Mouse (Mus musculus): ENCODE measurements at regions not wholly inside any gene's neighbourhood (a gene's known extent, or its start where the extent isn't known, plus 50 kb on each side); places are given as distances from the start of the nearest gene placed in this dataset.

- no peak for DNase-seq (ENCODE audit: low read depth)
Measured at GRCm38 (mm10) chr10:44723845-44724244, 195.5 kb upstream of the Prdm1 start.

GRCm38 (mm10) chr10:44723321-44723720, 195.0 kb upstream of the Prdm1 start:
- no peak for DNase-seq (ENCODE audit: low read depth)

GRCm38 (mm10) chr10:44721670-44722069, 193.4 kb upstream of the Prdm1 start:
- DNase-seq (ENCODE audit: low read depth) = no peak

- no peak for DNase-seq (ENCODE audit: low read depth)
Measured at GRCm38 (mm10) chr10:44716612-44717011, 188.3 kb upstream of the Prdm1 start.

- DNase-seq (ENCODE audit: low read depth) = no peak
Measured at GRCm38 (mm10) chr10:44715902-44716301, 187.6 kb upstream of the Prdm1 start.

- no peak for DNase-seq (ENCODE audit: low read depth)
Measured at GRCm38 (mm10) chr10:44708830-44709229, 180.5 kb upstream of the Prdm1 start.

GRCm38 (mm10) chr10:44704143-44704542, 175.8 kb upstream of the Prdm1 start:
- DNase-seq (ENCODE audit: low read depth) = no peak

- DNase-seq (ENCODE audit: low read depth) = no peak
Measured at GRCm38 (mm10) chr10:44702108-44702507, 173.8 kb upstream of the Prdm1 start.

- no peak for DNase-seq (ENCODE audit: low read depth)
Measured at GRCm38 (mm10) chr10:44699988-44700537, 171.8 kb upstream of the Prdm1 start.

- no peak for DNase-seq (ENCODE audit: low read depth)
Measured at GRCm38 (mm10) chr10:44697966-44698365, 169.7 kb upstream of the Prdm1 start.

- DNase-seq (ENCODE audit: low read depth) = no peak
Measured at GRCm38 (mm10) chr10:44696973-44697372, 168.7 kb upstream of the Prdm1 start.

- no peak for DNase-seq (ENCODE audit: low read depth)
Measured at GRCm38 (mm10) chr10:44691590-44692327, 163.5 kb upstream of the Prdm1 start.

- DNase-seq (ENCODE audit: low read depth) = no peak
Measured at GRCm38 (mm10) chr10:44688555-44688954, 160.3 kb upstream of the Prdm1 start.

- DNase-seq (ENCODE audit: low read depth) = no peak
Measured at GRCm38 (mm10) chr10:44686055-44686454, 157.8 kb upstream of the Prdm1 start.

GRCm38 (mm10) chr10:44685215-44685614, 156.9 kb upstream of the Prdm1 start:
- no peak for DNase-seq (ENCODE audit: low read depth)

- no peak for DNase-seq (ENCODE audit: low read depth)
Measured at GRCm38 (mm10) chr10:44676506-44676905, 148.2 kb upstream of the Prdm1 start.

GRCm38 (mm10) chr10:44665509-44666144, 137.3 kb upstream of the Prdm1 start:
- no peak for DNase-seq (ENCODE audit: low read depth)

GRCm38 (mm10) chr10:44659499-44659898, 131.2 kb upstream of the Prdm1 start:
- no peak for DNase-seq (ENCODE audit: low read depth)

GRCm38 (mm10) chr10:44653761-44654160, 125.5 kb upstream of the Prdm1 start:
- no peak for DNase-seq (ENCODE audit: low read depth)

- no peak for DNase-seq (ENCODE audit: low read depth)
Measured at GRCm38 (mm10) chr10:44647021-44647420, 118.7 kb upstream of the Prdm1 start.

GRCm38 (mm10) chr10:44646615-44647014, 118.3 kb upstream of the Prdm1 start:
- DNase-seq (ENCODE audit: low read depth) = no peak

- DNase-seq (ENCODE audit: low read depth) = no peak
Measured at GRCm38 (mm10) chr10:44641616-44642015, 113.3 kb upstream of the Prdm1 start.

- no peak for DNase-seq (ENCODE audit: low read depth)
Measured at GRCm38 (mm10) chr10:44640620-44641019, 112.3 kb upstream of the Prdm1 start.
